Mouse (Mus musculus): ENCODE measurements at regions not wholly inside any gene's neighbourhood (a gene's known extent, or its start where the extent isn't known, plus 50 kb on each side); places are given as distances from the start of the nearest gene placed in this dataset.
"Not testable (repeated sequence)": the region's sequence is repeated elsewhere in the genome, so short reads cannot be mapped to it uniquely, and the experiment has no call there.

GRCm38 (mm10) chr5:59831836-59832235 is 1976.8 kb upstream of the G6pd2 start:
- Histone ChIP-seq H3K4me3 (ENCODE audit: low read length) (no peak overlapping the region), H3K9ac (ENCODE audit: low read depth, low read length) (no peak overlapping the region), H3K4me2 (ENCODE audit: low read length) (no peak overlapping the region), H3K27me3 (replicated peaks; ENCODE audit: control insufficient read depth, insufficient read depth, low read length) (no peaks in the 10 kb centered on the region), H3K27ac (ENCODE audit: low read depth, low read length) (no peak overlapping the region), H3K9me3 (ENCODE audit: control insufficient read depth, low read length) (no peaks in the 10 kb centered on the region), H3K36me3 (ENCODE audit: control insufficient read depth, insufficient read depth, low read length) (no peaks in the 10 kb centered on the region), H3K4me1 (ENCODE audit: control insufficient read depth, insufficient read depth, low read depth, low read length) (no peaks in the 10 kb centered on the region)
- 88% methylated on average over 3 of the region's 3 CpGs for WGBS
- no peak for ATAC-seq

- no peaks in the 10 kb centered on the region for H3K9me3 ChIP-seq (ENCODE audit: control insufficient read depth, low read length)
- no peak for ATAC-seq
- 70% methylated on average over 1 of the region's 1 CpGs for WGBS
Measured at GRCm38 (mm10) chr5:59845745-59846144, 1962.9 kb upstream of the G6pd2 start.

DNA sequence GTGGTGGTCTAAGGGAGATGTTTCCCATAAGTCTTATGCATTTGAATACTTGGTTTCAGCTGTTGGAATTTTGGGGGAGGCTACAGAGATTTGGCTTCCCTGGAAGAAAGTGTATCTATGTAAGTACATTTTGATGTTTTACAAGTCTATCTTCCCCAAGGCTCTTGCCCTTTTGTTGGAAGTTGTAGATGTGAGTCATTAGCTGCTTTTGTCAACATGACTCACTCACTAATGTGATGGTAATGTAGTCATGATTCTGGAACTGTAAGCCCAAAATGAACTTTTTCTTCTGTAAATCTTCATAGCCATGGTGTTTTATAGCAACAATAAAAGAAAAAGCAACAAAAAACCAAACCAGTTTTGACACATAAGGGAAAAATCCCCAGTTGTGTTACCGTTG is 1961.0 kb upstream of the G6pd2 start:
- Histone ChIP-seq H3K27ac (ENCODE audit: low read depth, low read length) (no peak overlapping the region), H3K27me3 (replicated peaks; ENCODE audit: control insufficient read depth, insufficient read depth, low read length) (no peaks in the 10 kb centered on the region), H3K36me3 (ENCODE audit: control insufficient read depth, insufficient read depth, low read length) (no peaks in the 10 kb centered on the region), H3K9me3 (ENCODE audit: control insufficient read depth, low read length) (no peaks in the 10 kb centered on the region), H3K9ac (ENCODE audit: low read depth, low read length) (no peak overlapping the region), H3K4me3 (ENCODE audit: low read length) (no peak overlapping the region), H3K4me2 (ENCODE audit: low read length) (no peak overlapping the region), H3K4me1 (ENCODE audit: control insufficient read depth, insufficient read depth, low read depth, low read length) (no peaks in the 10 kb centered on the region)
- 95% methylated on average over 1 of the region's 1 CpGs for WGBS
- ATAC-seq: no peak

More at GRCm38 (mm10) chr5:59845745-59846144, 1962.9 kb upstream of the G6pd2 start:
- Histone ChIP-seq H3K4me2 (ENCODE audit: low read length) (no peak overlapping the region), H3K36me3 (ENCODE audit: control insufficient read depth, insufficient read depth, low read length) (no peaks in the 10 kb centered on the region), H3K27ac (ENCODE audit: low read depth, low read length) (no peak overlapping the region), H3K9ac (ENCODE audit: low read depth, low read length) (no peak overlapping the region), H3K27me3 (replicated peaks; ENCODE audit: control insufficient read depth, insufficient read depth, low read length) (no peaks in the 10 kb centered on the region), H3K4me1 (ENCODE audit: control insufficient read depth, insufficient read depth, low read depth, low read length) (no peaks in the 10 kb centered on the region), H3K4me3 (ENCODE audit: low read length) (no peak overlapping the region)

- Histone ChIP-seq H3K36me3 (ENCODE audit: control insufficient read depth, insufficient read depth, low read length) (no peaks in the 10 kb centered on the region), H3K4me1 (ENCODE audit: control insufficient read depth, insufficient read depth, low read depth, low read length) (no peaks in the 10 kb centered on the region), H3K9ac (ENCODE audit: low read depth, low read length) (no peak overlapping the region), H3K4me2 (ENCODE audit: low read length) (no peak overlapping the region), H3K27me3 (replicated peaks; ENCODE audit: control insufficient read depth, insufficient read depth, low read length) (no peaks in the 10 kb centered on the region), H3K27ac (ENCODE audit: low read depth, low read length) (no peak overlapping the region), H3K9me3 (ENCODE audit: control insufficient read depth, low read length) (no peaks in the 10 kb centered on the region), H3K4me3 (ENCODE audit: low read length) (no peak overlapping the region)
- 79% methylated on average over 6 of the region's 6 CpGs for WGBS
- no peak for ATAC-seq
Measured at GRCm38 (mm10) chr5:59893952-59894724, 1914.5 kb upstream of the G6pd2 start.

- Histone ChIP-seq H3K4me1 (ENCODE audit: control insufficient read depth, insufficient read depth, low read depth, low read length) (no peaks in the 10 kb centered on the region), H3K4me3 (ENCODE audit: low read length) (no peak overlapping the region), H3K36me3 (ENCODE audit: control insufficient read depth, insufficient read depth, low read length) (no peaks in the 10 kb centered on the region), H3K27me3 (replicated peaks; ENCODE audit: control insufficient read depth, insufficient read depth, low read length) (no peaks in the 10 kb centered on the region), H3K27ac (ENCODE audit: low read depth, low read length) (no peak overlapping the region), H3K9ac (ENCODE audit: low read depth, low read length) (no peak overlapping the region), H3K4me2 (ENCODE audit: low read length) (no peak overlapping the region), H3K9me3 (ENCODE audit: control insufficient read depth, low read length) (no peaks in the 10 kb centered on the region)
- ATAC-seq: no peak
- 47% methylated on average over 4 of the region's 4 CpGs for WGBS
Measured at GRCm38 (mm10) chr5:59921910-59922309, 1886.7 kb upstream of the G6pd2 start.

DNA sequence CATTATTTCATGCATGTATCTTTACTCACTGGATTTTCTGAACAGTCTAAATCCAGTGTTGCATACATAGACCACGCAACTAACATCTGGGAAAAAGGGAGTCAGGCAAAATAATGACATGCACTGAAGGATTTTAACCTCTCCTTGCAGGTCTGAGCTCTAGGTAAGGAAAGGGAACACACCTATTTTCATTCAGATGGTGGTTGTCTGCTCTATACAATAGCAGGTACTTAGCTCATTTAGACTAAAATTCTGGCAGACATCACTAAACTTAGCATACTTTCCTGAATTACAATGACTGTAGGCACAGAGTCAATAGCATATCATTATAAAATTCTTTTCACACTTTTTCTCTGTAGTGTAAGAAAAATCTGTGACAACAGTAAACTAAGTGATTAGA is 1867.8 kb upstream of the G6pd2 start:
- H3K27me3 ChIP-seq (replicated peaks; ENCODE audit: control insufficient read depth, insufficient read depth, low read length): no peaks in the 10 kb centered on the region
- no peak overlapping the region for H3K9ac ChIP-seq (ENCODE audit: low read depth, low read length)
- no peak overlapping the region for H3K4me3 ChIP-seq (ENCODE audit: low read length)
- H3K27ac ChIP-seq (ENCODE audit: low read depth, low read length): no peak overlapping the region
- ATAC-seq: no peak
- WGBS: 79% methylated on average over 1 of the region's 1 CpGs
- H3K36me3 ChIP-seq (ENCODE audit: control insufficient read depth, insufficient read depth, low read length): no peaks in the 10 kb centered on the region
- H3K4me2 ChIP-seq (ENCODE audit: low read length): no peak overlapping the region
- no peaks in the 10 kb centered on the region for H3K4me1 ChIP-seq (ENCODE audit: control insufficient read depth, insufficient read depth, low read depth, low read length)
- H3K9me3 ChIP-seq (ENCODE audit: control insufficient read depth, low read length): no peaks in the 10 kb centered on the region

DNA sequence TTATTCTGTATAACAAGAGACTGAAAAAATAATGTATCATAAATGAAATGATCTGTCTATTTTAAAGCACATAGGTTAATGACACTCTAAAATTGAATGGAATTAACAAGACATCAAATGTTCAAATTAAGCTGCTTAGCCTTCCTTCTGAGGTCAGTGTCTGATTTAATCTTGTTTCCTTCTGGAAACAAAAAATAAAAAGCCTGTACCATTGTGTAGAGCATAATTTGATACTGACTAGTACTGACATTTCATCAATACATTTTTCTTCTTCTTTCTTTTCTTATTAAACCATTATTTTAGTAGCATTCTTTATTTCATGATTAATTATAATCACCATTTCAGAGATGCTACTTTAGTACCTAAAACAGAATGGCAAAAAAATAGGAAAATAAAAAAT is 1862.9 kb upstream of the G6pd2 start:
- no peak overlapping the region for H3K27ac ChIP-seq (ENCODE audit: low read depth, low read length)
- H3K9me3 ChIP-seq (ENCODE audit: control insufficient read depth, low read length): no peaks in the 10 kb centered on the region
- H3K4me1 ChIP-seq (ENCODE audit: control insufficient read depth, insufficient read depth, low read depth, low read length): no peaks in the 10 kb centered on the region
- no peak overlapping the region for H3K4me3 ChIP-seq (ENCODE audit: low read length)
- H3K27me3 ChIP-seq (replicated peaks; ENCODE audit: control insufficient read depth, insufficient read depth, low read length): no peaks in the 10 kb centered on the region
- no peaks in the 10 kb centered on the region for H3K36me3 ChIP-seq (ENCODE audit: control insufficient read depth, insufficient read depth, low read length)
- no peak for ATAC-seq
- no peak overlapping the region for H3K9ac ChIP-seq (ENCODE audit: low read depth, low read length)
- no peak overlapping the region for H3K4me2 ChIP-seq (ENCODE audit: low read length)

- H3K4me3 ChIP-seq (ENCODE audit: low read length): no peak overlapping the region
- H3K4me2 ChIP-seq (ENCODE audit: low read length): no peak overlapping the region
- no peaks in the 10 kb centered on the region for H3K27me3 ChIP-seq (replicated peaks; ENCODE audit: control insufficient read depth, insufficient read depth, low read length)
- no peaks in the 10 kb centered on the region for H3K36me3 ChIP-seq (ENCODE audit: control insufficient read depth, insufficient read depth, low read length)
- H3K9ac ChIP-seq (ENCODE audit: low read depth, low read length): no peak overlapping the region
- H3K4me1 ChIP-seq (ENCODE audit: control insufficient read depth, insufficient read depth, low read depth, low read length): no peaks in the 10 kb centered on the region
- 96% methylated on average over 4 of the region's 4 CpGs for WGBS
- no peak for ATAC-seq
- no peaks in the 10 kb centered on the region for H3K9me3 ChIP-seq (ENCODE audit: control insufficient read depth, low read length)
- no peak overlapping the region for H3K27ac ChIP-seq (ENCODE audit: low read depth, low read length)
Measured at GRCm38 (mm10) chr5:59947831-59948568, 1860.6 kb upstream of the G6pd2 start.

GRCm38 (mm10) chr5:59956240-59956639 is 1852.4 kb upstream of the G6pd2 start:
- not testable (repeated sequence) for H3K27me3 ChIP-seq (replicated peaks; ENCODE audit: control insufficient read depth, insufficient read depth, low read length); H3K9ac ChIP-seq (ENCODE audit: low read depth, low read length); H3K4me2 ChIP-seq (ENCODE audit: low read length); H3K9me3 ChIP-seq (ENCODE audit: control insufficient read depth, low read length); H3K4me3 ChIP-seq (ENCODE audit: low read length); H3K27ac ChIP-seq (ENCODE audit: low read depth, low read length); H3K36me3 ChIP-seq (ENCODE audit: control insufficient read depth, insufficient read depth, low read length); ATAC-seq; H3K4me1 ChIP-seq (ENCODE audit: control insufficient read depth, insufficient read depth, low read depth, low read length)
- WGBS: 94% methylated on average over 4 of the region's 7 CpGs
